Mouse (Mus musculus) liver, postnatal 0 days (tissue): ENCODE data around the gene Clpb.

Experiments used
- CTCF ChIP-seq: sonication (generic); IDR thresholded peaks from 2 replicates; pipeline ENCODE4 v1.5.1; 2016; ENCODE audit warnings: antibody characterized with exemption, low read depth
- EP300 ChIP-seq: IDR thresholded peaks from 2 replicates; pipeline ENCODE4 v1.6.1; 2016; ENCODE audit warnings: antibody characterized with exemption, low read depth, mild to moderate bottlenecking

- TF ChIP-seq CTCF (no peak), EP300 (no peak)
These were observed 20.7 kb downstream of the Clpb start for GRCm38 (mm10) chr7:101683976-101684630.
